Mouse (Mus musculus) forebrain, embryonic 13.5 days (tissue): ENCODE results near the gene Cdh26. TPM values are rescaled to one million over a fixed set of nuclear protein-coding genes. Genes with fewer than 3 reads are reported as not detected.

Experiments
- ATAC-seq: fragments of 200-750 bp; cut with Nextera tagmentation; 2 replicates; pipeline ENCODE4 v1.8.0; 2017
- H3K27ac ChIP-seq: fragments of 300-500 bp; sonication (generic); 2 replicates; pipeline ENCODE4 v1.5.1; 2015; ENCODE audit warnings: inconsistent platforms, mild to moderate bottlenecking, moderate library complexity
- H3K27me3 ChIP-seq: fragments of 300-500 bp; sonication (generic); 2 replicates; pipeline ENCODE4 v1.6.1; 2015; ENCODE audit warnings: mild to moderate bottlenecking, inconsistent platforms
- H3K36me3 ChIP-seq: fragments of 300-500 bp; sonication (generic); 2 replicates; pipeline ENCODE4 v1.6.1; 2015; ENCODE audit warnings: mild to moderate bottlenecking, inconsistent platforms; ENCODE audit not compliant: poor library complexity, severe bottlenecking
- H3K4me1 ChIP-seq: fragments of 300-500 bp; sonication (generic); 2 replicates; pipeline ENCODE4 v1.6.1; 2015; ENCODE audit warnings: inconsistent platforms
- H3K4me2 ChIP-seq: fragments of 300-500 bp; sonication (generic); 2 replicates; pipeline ENCODE4 v1.6.1; 2015; ENCODE audit warnings: inconsistent platforms, mild to moderate bottlenecking, moderate library complexity
- H3K4me3 ChIP-seq: fragments of 300-500 bp; sonication (generic); 2 replicates; pipeline ENCODE4 v1.5.1; 2015; ENCODE audit warnings: mild to moderate bottlenecking, inconsistent platforms
- H3K9ac ChIP-seq: fragments of 300-500 bp; sonication (generic); 2 replicates; pipeline ENCODE4 v1.6.1; 2015; ENCODE audit warnings: mild to moderate bottlenecking, inconsistent platforms
- H3K9me3 ChIP-seq: fragments of 300-500 bp; sonication (generic); replicated peaks from 2 replicates; pipeline ENCODE4 v1.6.1; 2016; ENCODE audit warnings: inconsistent platforms
- WGBS: fragments of 180-500 bp; shearing (Covaris S2); methylation state at CpG from one replicate; pipeline ENCODE4 v1.1.7; 2015; 5-methylcytosine and 5-hydroxymethylcytosine counted together
- polyA plus RNA-seq: library from polyadenylated mRNA; unstranded; fragments of >200 nt; fragmentation: Nextera tagmentation; extraction: Ambion mirVana; gene quantifications from 2 replicates; pipeline ENCODE4 v1.2.1, GENCODE M21; 2015

Gene Cdh26
- polyA plus RNA-seq, 1 experiment from 2014 or later: not detected

DNA sequence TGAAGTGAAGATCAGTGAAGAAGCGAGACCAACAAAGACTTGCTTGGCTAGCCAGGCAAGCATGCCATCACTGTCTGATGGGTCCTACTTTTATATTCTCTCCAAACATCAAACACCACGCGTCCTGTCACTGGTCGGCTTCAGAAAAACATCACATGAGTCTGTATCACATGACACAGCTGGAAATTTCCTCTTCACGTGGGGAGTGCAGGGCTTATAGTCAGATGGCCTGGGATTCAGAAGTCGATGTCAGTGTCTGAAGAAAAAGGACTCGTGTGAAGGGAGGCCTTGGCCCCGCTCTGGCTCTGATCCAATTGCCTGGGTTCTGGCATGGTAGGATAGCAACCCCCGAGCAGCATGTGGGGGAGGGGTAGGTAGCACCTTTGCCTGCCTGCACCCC lies 86.6 kb downstream of the Cdh26 start:
- H3K9me3 ChIP-seq: no peaks in the 10 kb centered on the region
- no peak overlapping the region for H3K4me2 ChIP-seq
- H3K36me3 ChIP-seq: no peaks in the 10 kb centered on the region
- H3K27me3 ChIP-seq: no peaks in the 10 kb centered on the region
- peaks cover 11% of the 10 kb centered on the region for H3K4me1 ChIP-seq
- ATAC-seq: no peak
- no peak overlapping the region for H3K4me3 ChIP-seq
- WGBS: 84% methylated on average over 9 of the region's 9 CpGs
- H3K27ac ChIP-seq: no peak overlapping the region
- H3K9ac ChIP-seq: no peak overlapping the region

- H3K4me2 ChIP-seq: no peak overlapping the region
Measured at GRCm38 (mm10) chr2:178519321-178519720, 89.0 kb downstream of the Cdh26 start.

DNA sequence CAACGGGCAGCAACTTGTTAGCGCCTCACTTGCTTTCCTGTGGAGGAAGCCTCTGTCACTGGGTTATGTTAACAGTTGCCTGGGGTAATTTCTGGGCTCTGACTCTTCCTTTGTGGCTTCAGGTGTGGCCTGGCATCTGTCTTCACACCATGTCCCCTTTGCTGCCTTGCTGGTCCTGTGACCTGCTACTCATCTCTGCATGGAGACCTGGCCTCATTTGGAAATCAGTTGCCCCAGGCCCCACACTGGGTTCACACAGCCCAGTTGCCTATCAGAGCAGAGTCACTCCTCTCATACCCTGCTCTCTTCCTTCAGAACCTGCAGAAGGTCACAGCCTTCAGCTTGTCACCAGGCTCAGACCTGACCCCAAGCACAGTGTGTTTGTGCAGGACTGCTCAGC lies 89.9 kb downstream of the Cdh26 start:
- ATAC-seq: no peak
- peaks cover 9% of the 10 kb centered on the region; the same call in 1 of the 2 replicates for H3K4me1 ChIP-seq

More at GRCm38 (mm10) chr2:178519321-178519720, 89.0 kb downstream of the Cdh26 start:
- no peak overlapping the region for H3K4me3 ChIP-seq
- no peaks in the 10 kb centered on the region for H3K36me3 ChIP-seq
- H3K9me3 ChIP-seq: no peaks in the 10 kb centered on the region
- 86% methylated on average over 4 of the region's 4 CpGs for WGBS
- no peak overlapping the region for H3K27ac ChIP-seq
- H3K27me3 ChIP-seq: no peaks in the 10 kb centered on the region
- no peak for ATAC-seq
- H3K9ac ChIP-seq: no peak overlapping the region
- H3K4me1 ChIP-seq: peaks cover 10% of the 10 kb centered on the region

DNA sequence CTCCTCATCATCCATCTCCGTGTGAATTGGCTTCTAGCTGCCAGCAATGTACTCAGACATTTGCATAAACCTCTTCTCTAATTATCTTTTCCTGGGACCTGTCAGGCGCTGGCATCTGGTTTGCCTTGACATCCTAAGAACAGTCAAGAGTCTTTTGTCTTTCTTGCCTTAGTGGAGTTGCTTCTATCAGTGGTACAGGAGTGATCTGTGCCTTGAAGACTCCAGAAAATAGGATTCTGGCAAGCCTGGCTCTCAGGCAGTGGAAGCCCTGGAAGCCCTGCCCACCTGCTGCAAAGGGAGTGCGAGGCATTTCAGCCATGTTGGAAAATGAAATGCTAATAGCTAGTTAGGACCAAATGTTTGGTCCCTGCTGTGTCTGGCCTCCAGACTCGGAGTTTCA lies 92.0 kb downstream of the Cdh26 start:
- peak overlapping the region; percentile 48 for H3K27ac ChIP-seq
- ATAC-seq: peak; percentile 55
- no peak overlapping the region for H3K9ac ChIP-seq
- H3K27me3 ChIP-seq: no peaks in the 10 kb centered on the region
- no peak overlapping the region for H3K4me2 ChIP-seq
- H3K4me3 ChIP-seq: no peak overlapping the region
- 34% methylated on average over 4 of the region's 4 CpGs for WGBS
- H3K4me1 ChIP-seq: peaks cover 9% of the 10 kb centered on the region; the same call in 1 of the 2 replicates
- H3K9me3 ChIP-seq: no peaks in the 10 kb centered on the region
- no peaks in the 10 kb centered on the region for H3K36me3 ChIP-seq

More for the DNA sequence above, 89.9 kb downstream of the Cdh26 start:
- Histone ChIP-seq H3K4me2 (no peak overlapping the region), H3K9ac (no peak overlapping the region), H3K9me3 (no peaks in the 10 kb centered on the region), H3K36me3 (no peaks in the 10 kb centered on the region), H3K27me3 (no peaks in the 10 kb centered on the region), H3K27ac (no peak overlapping the region), H3K4me3 (no peak overlapping the region)
- WGBS: 60% methylated on average over 2 of the region's 2 CpGs

GRCm38 (mm10) chr2:178522786-178523185 lies 92.5 kb downstream of the Cdh26 start:
- peak overlapping the region; percentile 48 for H3K27ac ChIP-seq
- ATAC-seq: no peak
- 94% methylated on average over 1 of the region's 1 CpGs for WGBS

GRCm38 (mm10) chr2:178526776-178527175 lies 96.4 kb downstream of the Cdh26 start:
- ATAC-seq: no peak
- H3K27me3 ChIP-seq: no peaks in the 10 kb centered on the region
- H3K9me3 ChIP-seq: no peaks in the 10 kb centered on the region
- H3K27ac ChIP-seq: no peak overlapping the region
- H3K4me3 ChIP-seq: no peak overlapping the region
- H3K4me2 ChIP-seq: no peak overlapping the region
- 89% methylated on average over 6 of the region's 6 CpGs for WGBS
- H3K36me3 ChIP-seq: no peaks in the 10 kb centered on the region
- peaks cover 9% of the 10 kb centered on the region; the same call in 1 of the 2 replicates for H3K4me1 ChIP-seq
- no peak overlapping the region for H3K9ac ChIP-seq

More at GRCm38 (mm10) chr2:178522786-178523185, 92.5 kb downstream of the Cdh26 start:
- H3K27me3 ChIP-seq: no peaks in the 10 kb centered on the region
- no peak overlapping the region for H3K9ac ChIP-seq
- no peak overlapping the region for H3K4me2 ChIP-seq
- H3K36me3 ChIP-seq: no peaks in the 10 kb centered on the region
- H3K4me3 ChIP-seq: no peak overlapping the region
- H3K9me3 ChIP-seq: no peaks in the 10 kb centered on the region
- peaks cover 9% of the 10 kb centered on the region; the same call in 1 of the 2 replicates for H3K4me1 ChIP-seq

GRCm38 (mm10) chr2:178531226-178531625 lies 100.9 kb downstream of the Cdh26 start:
- no peak overlapping the region for H3K4me3 ChIP-seq
- no peak for ATAC-seq
- no peak overlapping the region for H3K27ac ChIP-seq
- H3K4me1 ChIP-seq: no peaks in the 10 kb centered on the region
- no peak overlapping the region for H3K9ac ChIP-seq
- H3K4me2 ChIP-seq: no peak overlapping the region
- WGBS: 71% methylated on average over 5 of the region's 5 CpGs
- H3K27me3 ChIP-seq: no peaks in the 10 kb centered on the region
- no peaks in the 10 kb centered on the region for H3K9me3 ChIP-seq
- no peaks in the 10 kb centered on the region for H3K36me3 ChIP-seq

- Histone ChIP-seq H3K36me3 (no peaks in the 10 kb centered on the region), H3K27ac (no peak overlapping the region), H3K4me2 (no peak overlapping the region), H3K9ac (no peak overlapping the region), H3K4me3 (no peak overlapping the region), H3K9me3 (no peaks in the 10 kb centered on the region), H3K4me1 (no peaks in the 10 kb centered on the region), H3K27me3 (no peaks in the 10 kb centered on the region)
- 85% methylated on average over 4 of the region's 4 CpGs for WGBS
- no peak for ATAC-seq
Measured at GRCm38 (mm10) chr2:178536574-178536973, 106.2 kb downstream of the Cdh26 start.

Other genes starting within 250 kb of the Cdh26 start
- gene Sycp2, start 22.8 kb upstream of the Cdh26 start, polyA plus RNA-seq: 0.22 and 0.38 TPM in 2 replicates
- gene Ppp1r3d, start 16.1 kb upstream of the Cdh26 start, polyA plus RNA-seq: 0.68 and 0.74 TPM in 2 replicates
- gene Fam217b, start 16.0 kb upstream of the Cdh26 start, polyA plus RNA-seq: 1.9 and 3.1 TPM in 2 replicates